Mouse (Mus musculus) hindbrain, postnatal 0 days (tissue): ENCODE data around the gene Odf3l2. TPM values are rescaled to one million over a fixed set of nuclear protein-coding genes. Genes with fewer than 3 reads are reported as not detected.
A peak's percentile ranks its signal among the peaks of the same experiment; 100 is the strongest.

Experiments used
- ATAC-seq: fragments of 200-750 bp; cut with Nextera tagmentation; 2 replicates; pipeline ENCODE4 v1.8.0; 2017; ENCODE audit warnings: mild to moderate bottlenecking, moderate TSS enrichment, moderate library complexity
- DNase-seq: peaks from one replicate; pipeline ENCODE4 v3.0.0-alpha.2; 2015; ENCODE audit warnings: low spot score
- H3K27ac ChIP-seq: fragments of 300-500 bp; sonication (generic); 2 replicates; pipeline ENCODE4 v1.5.1; 2014; ENCODE audit warnings: mild to moderate bottlenecking
- H3K27me3 ChIP-seq: fragments of 300-500 bp; sonication (generic); 2 replicates; pipeline ENCODE4 v1.6.1; 2014; ENCODE audit warnings: low read length, mixed read lengths; ENCODE audit not compliant: insufficient read depth
- H3K36me3 ChIP-seq: fragments of 300-500 bp; sonication (generic); 2 replicates; pipeline ENCODE4 v1.6.1; 2014; ENCODE audit warnings: low read length, mixed read lengths; ENCODE audit not compliant: insufficient read depth
- H3K4me1 ChIP-seq: fragments of 300-500 bp; sonication (generic); 2 replicates; pipeline ENCODE4 v1.6.1; 2014; ENCODE audit warnings: antibody characterized with exemption, low read length, mixed read lengths; ENCODE audit not compliant: insufficient read depth
- H3K4me2 ChIP-seq: fragments of 300-500 bp; sonication (generic); 2 replicates; pipeline ENCODE4 v1.6.1; 2014; ENCODE audit warnings: low read depth, mild to moderate bottlenecking, low read length, moderate library complexity, mixed read lengths
- H3K4me3 ChIP-seq: fragments of 300-500 bp; sonication (generic); 2 replicates; pipeline ENCODE4 v1.5.1; 2014; ENCODE audit warnings: low read length
- H3K9ac ChIP-seq: fragments of 300-500 bp; sonication (generic); replicated peaks from 2 replicates; pipeline ENCODE4 v1.6.1; 2014; ENCODE audit warnings: mild to moderate bottlenecking, low read length, moderate library complexity, mixed read lengths
- H3K9me3 ChIP-seq: fragments of 300-500 bp; sonication (generic); 2 replicates; pipeline ENCODE4 v1.6.1; 2016; ENCODE audit warnings: low read length, mixed read lengths
- CTCF ChIP-seq: IDR thresholded peaks from 2 replicates; pipeline ENCODE4 v1.5.1; 2016; ENCODE audit warnings: antibody characterized with exemption, control low read depth, low read depth
- WGBS: fragments of 180-500 bp; shearing (Covaris S2); extraction: QIAGEN DNeasy Blood & Tissue Kit; methylation state at CpG from one replicate; pipeline ENCODE4 v1.1.7; 2014; 5-methylcytosine and 5-hydroxymethylcytosine counted together
- polyA plus RNA-seq: library from polyadenylated mRNA; unstranded; fragments of >200 nt; fragmentation: Nextera tagmentation; extraction: Ambion mirVana; gene quantifications from 2 replicates; pipeline ENCODE4 v1.2.1, GENCODE M21; 2015
- total RNA-seq: library from RNA; depleted of rRNA; stranded (reverse); fragments of >200 nt; gene quantifications from 2 replicates; pipeline ENCODE4 v1.2.3, GENCODE M21; 2014

Odf3l2 gene
- total and polyA plus RNA-seq, 2 experiments from 2014 or later = 0.42 to 0.60 TPM

- peak overlapping the region; percentile 96 for H3K9ac ChIP-seq
- ATAC-seq (peak; percentile 22; the same call in 1 of the 2 replicates), DNase-seq (no peak)
- H3K4me1 ChIP-seq = peaks cover 15% of the 10 kb centered on the region; the same call in 1 of the 2 replicates
- H3K27me3 ChIP-seq = no peaks in the 10 kb centered on the region
- H3K27ac ChIP-seq = peak overlapping the region; percentile 98
- 32% methylated on average over 15 of the region's 15 CpGs for WGBS
- peak overlapping the region; percentile 86 for H3K4me2 ChIP-seq
- no peak for TF ChIP-seq CTCF
- peak overlapping the region; percentile 99 for H3K4me3 ChIP-seq
- H3K9me3 ChIP-seq = no peaks in the 10 kb centered on the region
- H3K36me3 ChIP-seq = no peaks in the 10 kb centered on the region; the same call in 1 of the 2 replicates
These were observed 24.7 kb upstream of the Odf3l2 start for GRCm38 (mm10) chr10:79670071-79670888.

- H3K9ac ChIP-seq = peak overlapping the region; percentile 96
- H3K4me3 ChIP-seq = peak overlapping the region; percentile 99
- ATAC-seq (peak; percentile 63), DNase-seq (peak; percentile 94)
- H3K36me3 ChIP-seq = no peaks in the 10 kb centered on the region; the same call in 1 of the 2 replicates
- no peaks in the 10 kb centered on the region for H3K27me3 ChIP-seq
- WGBS = under 1% methylated on average over 47 of the region's 47 CpGs
- H3K9me3 ChIP-seq = no peaks in the 10 kb centered on the region
- H3K27ac ChIP-seq = peak overlapping the region; percentile 98
- peak overlapping the region; percentile 86 for H3K4me2 ChIP-seq
- 0 out of 2 replicates have a peak, but pooled peaks have one; percentile 1 for TF ChIP-seq CTCF
- H3K4me1 ChIP-seq = peaks cover 15% of the 10 kb centered on the region; the same call in 1 of the 2 replicates
These were observed 24.1 kb upstream of the Odf3l2 start for GRCm38 (mm10) chr10:79669576-79670057.

- H3K27ac ChIP-seq = peak within 1 kb of the TSS; percentile 98
- H3K4me1 ChIP-seq = peaks cover 15% of the 10 kb centered on the region; the same call in 1 of the 2 replicates
- H3K9me3 ChIP-seq = no peaks in the 10 kb centered on the region
- peak; percentile 90 for TF ChIP-seq CTCF
- peak within 1 kb of the TSS; percentile 99 for H3K4me3 ChIP-seq
- H3K36me3 ChIP-seq = no peaks in the 10 kb centered on the region; the same call in 1 of the 2 replicates
- H3K4me2 ChIP-seq = peak within 1 kb of the TSS; percentile 86
- H3K9ac ChIP-seq = peak within 1 kb of the TSS; percentile 96
- no peaks in the 10 kb centered on the region for H3K27me3 ChIP-seq
- under 1% methylated on average over 45 of the region's 45 CpGs for WGBS
- ATAC-seq (peak; percentile 88), DNase-seq (peak; percentile 94)
These were observed 23.4 kb upstream of the Odf3l2 start, which contains the start of gene Tpgs1 for GRCm38 (mm10) chr10:79668771-79669575. Tpgs1 (plus strand) TSS chr10:79669369.

- 90% methylated on average over 5 of the region's 5 CpGs for WGBS
- peaks cover 15% of the 10 kb centered on the region; the same call in 1 of the 2 replicates for H3K4me1 ChIP-seq
- H3K27me3 ChIP-seq = no peaks in the 10 kb centered on the region
- ATAC-seq (no peak), DNase-seq (no peak)
- no peak for TF ChIP-seq CTCF
- H3K9me3 ChIP-seq = no peaks in the 10 kb centered on the region
- H3K9ac ChIP-seq = no peak overlapping the region; the same call in 1 of the 2 replicates
- no peaks in the 10 kb centered on the region for H3K36me3 ChIP-seq
- H3K27ac ChIP-seq = peak overlapping the region; percentile 98
- H3K4me2 ChIP-seq = peak overlapping the region; percentile 86
- H3K4me3 ChIP-seq = no peak overlapping the region
These were observed 22.5 kb upstream of the Odf3l2 start for GRCm38 (mm10) chr10:79668076-79668475.

- H3K9ac ChIP-seq = no peak overlapping the region
- H3K27ac ChIP-seq = no peak overlapping the region
- no peak overlapping the region for H3K4me2 ChIP-seq
- 74% methylated on average over 9 of the region's 9 CpGs for WGBS
- no peak overlapping the region for H3K4me3 ChIP-seq
- no peaks in the 10 kb centered on the region for H3K9me3 ChIP-seq
- DNase-seq = no peak
- no peak for TF ChIP-seq CTCF
- peaks cover 15% of the 10 kb centered on the region; the same call in 1 of the 2 replicates for H3K4me1 ChIP-seq
- no peaks in the 10 kb centered on the region for H3K36me3 ChIP-seq
- H3K27me3 ChIP-seq = no peaks in the 10 kb centered on the region
- no peak for ATAC-seq
These were observed 21.0 kb upstream of the Odf3l2 start for GRCm38 (mm10) chr10:79666493-79666892.

- Histone ChIP-seq H3K27me3 (no peaks in the 10 kb centered on the region), H3K36me3 (no peaks in the 10 kb centered on the region), H3K9me3 (no peaks in the 10 kb centered on the region), H3K4me2 (no peak overlapping the region), H3K4me3 (no peak overlapping the region), H3K27ac (no peak overlapping the region), H3K4me1 (0 out of 2 replicates have a peak, but pooled peaks cover 3% of the 10 kb centered on the region), H3K9ac (no peak overlapping the region)
- no peak for DNase-seq
- ATAC-seq = no peak
- no peak for TF ChIP-seq CTCF
- 81% methylated on average over 8 of the region's 8 CpGs for WGBS
These were observed 19.5 kb upstream of the Odf3l2 start for GRCm38 (mm10) chr10:79665051-79665450.
